Mouse (Mus musculus) thymus, postnatal 0 days (tissue): ENCODE results near the gene Mill1. TPM values are rescaled to one million over a fixed set of nuclear protein-coding genes. Genes with fewer than 3 reads are reported as not detected.
"Not testable (repeated sequence)": the region's sequence is repeated elsewhere in the genome, so short reads cannot be mapped to it uniquely, and the experiment has no call there.

ENCODE experiments used
- DNase-seq: peaks from one replicate; pipeline ENCODE4 v3.0.0-alpha.2; 2015; ENCODE audit warnings: low spot score
- polyA plus RNA-seq: library from polyadenylated mRNA; unstranded; fragments of >200 nt; fragmentation: Nextera tagmentation; extraction: Ambion mirVana; gene quantifications from 2 replicates; pipeline ENCODE4 v1.2.1, GENCODE M21; 2015

Gene Mill1
- polyA plus RNA-seq, result 0.27 and 0.32 TPM in 2 replicates

DNA sequence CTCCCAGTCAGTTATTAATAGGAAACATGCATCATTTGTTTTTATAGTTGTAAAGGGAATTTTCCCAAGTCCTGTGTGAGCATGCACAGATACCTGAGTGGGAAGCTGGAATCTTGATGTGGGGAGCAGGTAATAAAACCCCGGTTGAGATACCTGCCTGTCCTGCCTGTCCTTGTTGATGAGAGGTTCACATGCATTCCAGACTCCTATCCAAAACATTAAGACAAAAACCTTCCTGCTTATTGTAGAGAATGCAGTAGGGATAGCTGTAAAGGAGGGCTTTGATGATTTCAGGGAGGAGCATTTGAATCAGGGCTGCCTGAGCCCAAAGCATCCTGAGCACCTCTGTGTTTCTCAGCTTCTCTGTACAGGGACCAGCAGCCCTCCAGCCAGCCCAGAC is at the start of gene Mill1:
TSS of gene Mill1 (plus strand) at position 301 of the 400 bp plus-strand sequence.
- DNase-seq, result no peak

DNA sequence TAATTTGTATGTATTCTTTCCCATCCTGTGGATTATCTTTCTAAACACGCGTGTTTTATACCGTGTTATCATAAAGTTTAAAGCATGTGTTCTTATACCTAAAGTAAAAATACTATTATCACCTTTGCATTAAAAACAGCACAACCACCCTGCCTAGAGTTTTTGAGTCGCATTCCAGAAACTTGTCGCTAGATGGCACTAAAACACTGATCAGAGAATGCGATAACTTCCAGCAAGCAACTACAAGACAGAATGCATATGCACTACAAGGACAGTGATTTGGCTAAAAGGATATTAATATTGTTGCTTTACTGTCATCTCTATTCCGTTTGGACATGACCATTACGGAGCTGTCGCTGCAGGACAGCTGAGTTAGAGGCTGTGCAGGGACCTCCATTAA is 34.2 kb upstream of the Mill1 start:
- no peak for DNase-seq

DNA sequence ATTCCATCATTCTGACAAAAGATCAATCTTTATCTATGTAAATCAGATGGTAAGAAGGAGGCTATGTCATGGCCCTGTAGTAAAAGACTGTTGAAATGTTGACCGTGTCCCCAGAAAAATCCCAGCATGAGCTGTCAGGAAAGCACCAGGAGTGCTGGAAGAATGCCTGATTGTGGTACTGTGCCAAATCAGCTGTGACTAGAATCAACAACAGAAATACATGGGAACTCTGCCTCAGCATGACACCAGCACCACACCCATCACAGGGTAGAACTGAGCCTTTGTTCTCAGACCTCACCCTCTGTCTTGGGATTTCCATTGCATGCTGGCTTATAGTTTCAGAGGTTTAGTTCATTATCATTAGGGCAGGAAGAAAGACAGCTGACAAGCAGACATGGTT is 30.4 kb upstream of the Mill1 start:
- no peak for DNase-seq

DNA sequence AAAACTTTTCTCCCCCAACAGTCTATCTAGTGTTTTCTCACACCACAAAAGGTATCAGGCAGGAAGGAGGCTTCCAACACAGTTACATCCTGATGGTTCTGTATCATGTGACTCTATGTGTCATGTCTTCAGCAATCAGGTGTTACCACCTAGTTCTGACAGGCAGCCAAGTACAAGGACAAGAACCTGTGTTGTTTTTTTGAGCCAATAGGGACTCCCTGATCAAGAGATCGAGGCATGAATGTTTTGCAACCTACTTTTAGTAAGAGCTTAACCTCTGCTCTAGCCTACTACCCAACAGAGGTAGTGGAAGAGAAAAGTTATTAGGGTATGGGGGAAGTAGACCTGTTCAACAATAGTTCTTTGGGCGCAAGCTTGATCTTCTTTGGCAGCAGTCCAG is 6.6 kb upstream of the Mill1 start:
- no peak for DNase-seq

DNA sequence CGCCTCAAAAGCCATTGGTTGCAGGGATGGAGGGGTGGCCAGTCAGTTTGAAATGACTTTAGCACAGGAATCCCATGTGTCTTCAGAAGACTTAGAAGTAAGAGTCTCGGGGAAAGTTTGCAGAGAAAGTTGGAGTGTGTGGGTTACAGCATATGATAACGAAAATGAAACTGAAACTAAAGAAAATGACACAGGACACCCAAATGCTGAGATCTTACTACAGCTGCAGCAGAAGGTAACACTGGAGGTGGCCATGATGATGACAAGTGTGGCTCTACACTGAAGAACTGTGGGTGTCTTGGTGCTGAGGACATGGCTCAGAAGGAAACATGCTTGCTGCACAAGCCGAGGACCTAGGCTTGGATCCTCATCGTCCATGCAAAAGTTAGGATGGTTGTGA is 3.9 kb upstream of the Mill1 start:
- no peak for DNase-seq

DNA sequence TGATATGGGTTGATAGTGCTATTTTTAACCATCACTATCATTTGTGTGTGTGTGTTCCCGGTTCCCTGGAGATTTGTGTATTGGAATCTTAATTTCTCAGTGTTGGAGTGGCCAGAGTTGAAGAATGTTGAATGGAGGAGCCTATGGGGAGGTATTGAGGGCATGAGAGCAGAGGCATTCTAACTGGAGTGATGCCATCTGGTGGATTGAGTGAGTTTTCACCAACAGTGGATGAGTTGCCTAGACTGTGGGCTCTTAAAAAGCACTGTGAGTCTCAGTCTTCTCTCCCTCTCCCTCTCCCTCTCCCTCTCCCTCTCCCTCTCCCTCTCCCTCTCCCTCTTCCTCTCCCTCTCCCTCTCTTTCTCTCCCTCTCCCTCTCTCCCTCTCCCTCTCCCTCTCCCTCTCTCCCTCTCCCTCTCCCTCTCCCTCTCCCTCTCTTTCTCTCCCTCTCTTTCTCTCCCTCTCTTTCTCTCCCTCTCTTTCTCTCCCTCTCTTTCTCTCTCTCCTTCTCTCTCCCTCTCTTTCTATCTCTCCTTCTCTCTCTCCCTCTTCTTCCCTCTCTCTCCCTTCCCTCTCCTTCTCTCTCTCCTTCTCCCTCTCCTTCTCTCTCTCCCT is 1.1 kb upstream of the Mill1 start:
- not testable (repeated sequence) for DNase-seq

DNA sequence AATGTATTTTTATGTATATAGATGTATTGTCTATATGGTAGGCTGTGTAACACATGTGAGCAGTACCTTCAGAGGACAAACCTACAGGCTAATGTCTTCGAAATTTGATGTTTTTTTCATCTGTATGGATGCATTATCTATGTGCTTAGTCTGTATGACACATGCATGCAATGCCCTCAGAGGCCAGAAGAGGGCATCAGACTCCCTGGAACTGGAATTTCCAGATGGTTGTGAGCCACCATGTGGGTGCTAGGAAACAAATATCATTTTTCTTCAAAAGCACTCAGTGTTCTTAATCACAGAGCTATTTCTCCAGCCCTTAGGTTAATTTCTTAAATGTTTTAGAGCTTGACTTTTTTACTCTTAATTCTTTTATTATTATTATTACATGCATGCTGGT is 15.1 kb downstream of the Mill1 start:
- DNase-seq, result no peak

DNA sequence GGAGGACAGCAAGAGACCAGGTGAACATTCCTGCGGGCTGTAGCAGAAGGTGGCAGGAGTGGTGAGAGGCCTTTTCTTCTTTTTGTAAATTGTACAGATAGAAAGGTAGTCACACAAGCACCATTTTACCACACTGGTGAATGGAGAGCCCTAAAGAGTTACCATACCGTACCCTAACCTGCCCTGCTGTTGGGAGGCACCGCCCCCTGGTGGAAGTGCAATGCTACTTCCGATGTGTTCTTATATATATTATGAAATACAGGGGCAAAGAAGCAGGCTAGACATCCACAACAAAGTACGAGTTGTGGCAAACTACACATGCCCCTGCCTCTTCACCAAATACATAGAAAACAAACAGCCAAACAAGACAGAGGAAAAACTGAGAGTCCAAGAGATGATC is 19.9 kb downstream of the Mill1 start:
- DNase-seq, result no peak

Other genes starting within 250 kb of the Mill1 start
- gene Ceacam13, start 235.5 kb upstream of the Mill1 start, polyA plus RNA-seq, result not detected in 2 replicates
- not detected in 2 replicates for gene Ceacam12, start 179.4 kb upstream of the Mill1 start, polyA plus RNA-seq
- not detected in 2 replicates for gene Igfl3, start 68.9 kb upstream of the Mill1 start, polyA plus RNA-seq
- 0.08 and 0.15 TPM in 2 replicates for gene Psg18, start 109.7 kb downstream of the Mill1 start, polyA plus RNA-seq
- 0.06 and 0.07 TPM in 2 replicates for gene Psg28, start 186.7 kb downstream of the Mill1 start, polyA plus RNA-seq
- gene Psg26, start 238.8 kb downstream of the Mill1 start, polyA plus RNA-seq, result not detected in 2 replicates